Mouse (Mus musculus) embryonic facial prominence, embryonic 10.5 days (tissue): ENCODE measurements around the gene Lrrc42. TPM values are rescaled to one million over a fixed set of nuclear protein-coding genes. Genes with fewer than 3 reads are reported as not detected.

Source experiments
- DNase-seq: peaks from one replicate; pipeline ENCODE4 v3.0.0-alpha.2; 2017; ENCODE audit warnings: low spot score
- H3K27ac ChIP-seq: fragments of 300-500 bp; sonication (generic); replicated peaks from 2 replicates; pipeline ENCODE4 v1.5.1; 2016; ENCODE audit warnings: mild to moderate bottlenecking
- H3K27me3 ChIP-seq: fragments of 300-500 bp; sonication (generic); replicated peaks from 2 replicates; pipeline ENCODE4 v1.6.1; 2016; ENCODE audit warnings: low read depth, mild to moderate bottlenecking; ENCODE audit not compliant: poor library complexity, severe bottlenecking
- H3K36me3 ChIP-seq: fragments of 300-500 bp; sonication (generic); replicated peaks from 2 replicates; pipeline ENCODE4 v1.6.1; 2016; ENCODE audit warnings: mild to moderate bottlenecking, moderate library complexity
- H3K4me1 ChIP-seq: fragments of 300-500 bp; sonication (generic); 2 replicates; pipeline ENCODE4 v1.6.1; 2016
- H3K4me3 ChIP-seq: fragments of 300-500 bp; sonication (generic); 2 replicates; pipeline ENCODE4 v1.5.1; 2016; ENCODE audit warnings: mild to moderate bottlenecking, moderate library complexity
- H3K9me3 ChIP-seq: fragments of 300-500 bp; sonication (generic); 2 replicates; pipeline ENCODE4 v1.6.1; 2016; ENCODE audit warnings: mild to moderate bottlenecking
- WGBS: fragments of 180-500 bp; shearing (Covaris S2); methylation state at CpG from one replicate; pipeline ENCODE4 v1.1.7; 2016; 5-methylcytosine and 5-hydroxymethylcytosine counted together
- polyA plus RNA-seq: library from polyadenylated mRNA; unstranded; fragments of >200 nt; fragmentation: Nextera tagmentation; extraction: Ambion mirVana; gene quantifications from 2 replicates; pipeline ENCODE4 v1.2.1, GENCODE M21; 2016

Lrrc42 gene
- 80.0 and 83.3 TPM in 2 replicates for polyA plus RNA-seq

DNA sequence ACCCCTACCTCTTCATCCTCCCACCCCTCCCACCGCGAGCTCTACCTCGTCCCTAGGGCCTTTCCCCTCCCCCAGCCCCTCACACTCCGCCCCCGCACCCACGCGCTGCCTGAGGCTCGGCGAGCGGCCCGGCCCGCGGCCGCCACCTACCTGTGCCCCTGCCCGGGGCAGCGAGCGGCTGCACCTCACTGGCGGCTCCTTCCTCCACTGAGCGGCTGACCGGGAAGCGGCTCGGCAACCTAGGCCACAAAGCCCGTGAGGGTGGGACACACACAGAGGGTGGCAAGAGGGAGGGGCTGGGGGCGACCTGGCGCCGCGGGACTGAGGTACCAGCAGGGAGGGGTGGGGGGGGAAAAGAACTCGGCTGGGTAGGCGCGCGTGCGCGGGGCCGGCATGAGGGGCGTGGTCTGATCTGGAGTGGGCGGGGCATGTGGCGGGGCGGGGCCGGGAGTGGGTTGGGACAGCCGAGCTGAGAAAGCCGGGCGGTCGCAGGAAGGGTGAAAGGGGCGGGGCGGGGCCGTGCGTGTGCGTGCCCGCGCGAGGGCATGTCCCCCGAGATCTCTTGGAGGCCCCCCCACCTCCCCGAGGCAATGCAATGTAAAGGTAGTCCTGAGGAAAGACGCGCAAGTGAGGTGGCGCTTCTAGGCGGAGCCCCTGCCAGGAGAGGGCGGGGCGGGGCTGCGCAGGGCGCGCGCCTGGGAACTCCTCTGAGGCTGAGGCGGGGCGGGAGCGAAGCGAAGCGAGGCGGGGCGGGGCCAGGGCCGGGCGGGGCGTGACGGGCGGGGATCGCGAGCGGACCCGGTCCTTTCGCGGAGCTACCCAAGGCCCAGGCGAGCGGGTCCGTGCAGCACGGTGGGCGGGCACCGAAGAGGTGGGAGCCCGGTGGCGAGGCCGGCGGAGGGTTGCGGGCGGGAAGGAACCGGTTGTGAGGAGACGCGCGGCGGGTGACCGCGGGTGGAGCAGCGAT lies at the start of gene Lrrc42, which contains the start of gene Hspb11:
Gene Lrrc42 (minus strand): TSS at position 408 of the 967 bp plus-strand sequence.
Gene Hspb11 (plus strand): TSS at position 469 of the 967 bp plus-strand sequence.
- peak; percentile 99 for DNase-seq
- peak within 1 kb of the TSS; percentile 91 for H3K4me3 ChIP-seq
- no peaks in the 10 kb centered on the region for H3K27me3 ChIP-seq
- under 1% methylated on average over 101 of the region's 101 CpGs for WGBS
- peak within 1 kb of the TSS; percentile 96 for H3K27ac ChIP-seq
- H3K9me3 ChIP-seq, result no peaks in the 10 kb centered on the region
- peaks cover 32% of the 10 kb centered on the region for H3K4me1 ChIP-seq
- H3K36me3 ChIP-seq, result no peaks in the 10 kb centered on the region

DNA sequence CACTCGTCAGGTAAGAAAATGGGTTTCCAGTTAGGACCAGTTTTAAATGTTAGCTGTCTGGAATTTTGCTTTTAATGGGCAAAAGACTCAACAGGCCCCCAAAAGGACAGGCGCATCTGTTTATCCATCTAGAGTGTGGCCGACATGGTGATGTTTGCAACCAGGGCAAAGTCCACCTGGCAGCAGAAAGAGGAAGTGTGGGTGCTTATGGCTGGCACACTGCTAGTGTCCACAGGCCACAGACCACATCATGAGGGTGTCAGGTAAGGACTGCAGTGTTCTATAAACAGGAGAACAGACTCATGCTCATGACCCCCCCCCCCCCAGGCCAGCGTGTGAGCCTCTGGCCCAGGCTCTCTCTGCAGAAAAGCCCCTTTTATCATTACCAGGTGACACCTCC lies 49.5 kb upstream of the Lrrc42 start:
- no peaks in the 10 kb centered on the region for H3K9me3 ChIP-seq
- H3K27ac ChIP-seq, result no peak overlapping the region
- no peaks in the 10 kb centered on the region for H3K36me3 ChIP-seq
- H3K27me3 ChIP-seq, result no peaks in the 10 kb centered on the region
- H3K4me3 ChIP-seq, result no peak overlapping the region
- peaks cover 5% of the 10 kb centered on the region for H3K4me1 ChIP-seq
- no peak for DNase-seq
- WGBS, result 81% methylated on average over 4 of the region's 4 CpGs

DNA sequence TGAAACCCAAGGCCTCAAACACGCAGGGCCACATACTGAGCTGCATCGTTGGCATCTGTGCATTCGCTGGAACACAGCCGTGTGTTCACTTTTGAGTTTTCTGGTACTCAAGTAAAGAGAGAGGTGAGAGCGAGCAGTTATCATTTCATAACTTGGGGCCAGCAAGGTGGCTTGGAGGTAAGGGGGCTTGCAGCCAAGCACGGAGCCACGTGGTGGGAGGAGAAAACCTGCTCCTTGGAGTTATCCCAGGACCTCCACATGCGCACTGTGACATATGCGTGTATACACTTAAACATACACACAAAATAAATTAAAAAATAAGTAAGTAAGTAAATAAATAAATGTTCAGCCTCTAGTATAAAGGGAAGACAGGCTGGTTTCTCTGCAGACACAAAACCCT lies 48.9 kb upstream of the Lrrc42 start:
- 88% methylated on average over 9 of the region's 9 CpGs for WGBS
- no peak overlapping the region for H3K4me3 ChIP-seq
- no peaks in the 10 kb centered on the region for H3K9me3 ChIP-seq
- DNase-seq, result no peak
- peaks cover 5% of the 10 kb centered on the region for H3K4me1 ChIP-seq
- no peaks in the 10 kb centered on the region for H3K27me3 ChIP-seq
- H3K27ac ChIP-seq, result no peak overlapping the region
- no peaks in the 10 kb centered on the region for H3K36me3 ChIP-seq

DNA sequence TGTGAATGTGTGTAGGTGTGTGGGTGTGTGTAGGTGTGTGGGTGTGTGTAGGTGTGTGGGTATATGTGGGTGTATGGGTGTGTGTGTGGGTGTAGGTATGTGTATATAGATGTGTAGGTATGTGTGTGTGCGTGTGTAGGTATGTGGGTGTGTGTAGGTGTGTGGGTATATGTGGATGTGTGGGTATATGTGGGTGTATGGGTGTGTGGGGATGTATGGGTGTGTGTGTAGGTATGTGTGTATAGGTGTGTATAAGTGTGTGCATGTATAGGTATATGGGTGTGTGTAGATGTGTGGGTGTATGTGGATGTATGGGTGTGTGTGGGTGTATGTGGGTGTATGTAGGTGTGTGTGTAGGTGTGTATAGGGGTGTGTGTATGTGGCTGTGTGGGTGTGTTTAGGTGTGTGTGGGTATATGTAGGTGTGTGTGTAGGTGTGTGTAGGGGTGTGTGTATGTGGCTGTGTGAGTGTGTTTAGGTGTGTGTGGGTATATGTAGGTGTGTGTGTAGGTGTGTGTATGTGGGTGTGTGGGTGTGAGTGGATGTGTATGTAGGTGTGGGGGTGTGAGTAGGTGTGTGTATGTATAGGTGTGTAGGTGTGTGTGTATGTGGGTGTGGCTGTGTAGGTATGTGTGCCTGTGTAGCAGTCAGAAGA lies 47.7 kb upstream of the Lrrc42 start:
- H3K27me3 ChIP-seq, result no peaks in the 10 kb centered on the region
- H3K4me1 ChIP-seq, result no peaks in the 10 kb centered on the region; the same call in none of the 2 replicates
- WGBS, result 94% methylated on average over 1 of the region's 1 CpGs
- no peaks in the 10 kb centered on the region for H3K9me3 ChIP-seq
- H3K27ac ChIP-seq, result no peak overlapping the region
- H3K4me3 ChIP-seq, result no peak overlapping the region
- DNase-seq, result no peak
- no peaks in the 10 kb centered on the region for H3K36me3 ChIP-seq

DNA sequence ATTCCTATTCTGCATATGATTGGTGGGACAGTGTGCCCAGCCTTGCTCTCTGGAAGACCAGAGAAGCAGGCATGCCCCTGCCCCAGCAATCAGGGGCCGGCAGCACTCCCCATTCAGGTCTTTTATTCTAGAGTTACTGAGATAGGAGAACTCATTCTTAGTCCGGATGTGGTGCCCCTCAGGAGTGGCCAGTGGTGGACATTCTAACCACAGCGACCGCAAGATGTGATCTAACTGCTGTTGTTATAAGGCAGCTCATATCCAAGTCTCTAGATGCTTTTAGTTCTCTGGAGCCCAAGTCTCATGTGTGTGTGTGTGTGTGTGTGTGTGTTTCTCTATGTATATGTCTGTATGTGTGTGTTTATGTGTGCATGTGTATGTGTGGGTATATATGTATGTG lies 47.0 kb upstream of the Lrrc42 start:
- Histone ChIP-seq H3K4me1 (no peaks in the 10 kb centered on the region; the same call in none of the 2 replicates), H3K27me3 (no peaks in the 10 kb centered on the region), H3K27ac (no peak overlapping the region), H3K4me3 (no peak overlapping the region), H3K36me3 (no peaks in the 10 kb centered on the region), H3K9me3 (no peaks in the 10 kb centered on the region)
- DNase-seq, result no peak
- WGBS, result 80% methylated on average over 4 of the region's 4 CpGs

DNA sequence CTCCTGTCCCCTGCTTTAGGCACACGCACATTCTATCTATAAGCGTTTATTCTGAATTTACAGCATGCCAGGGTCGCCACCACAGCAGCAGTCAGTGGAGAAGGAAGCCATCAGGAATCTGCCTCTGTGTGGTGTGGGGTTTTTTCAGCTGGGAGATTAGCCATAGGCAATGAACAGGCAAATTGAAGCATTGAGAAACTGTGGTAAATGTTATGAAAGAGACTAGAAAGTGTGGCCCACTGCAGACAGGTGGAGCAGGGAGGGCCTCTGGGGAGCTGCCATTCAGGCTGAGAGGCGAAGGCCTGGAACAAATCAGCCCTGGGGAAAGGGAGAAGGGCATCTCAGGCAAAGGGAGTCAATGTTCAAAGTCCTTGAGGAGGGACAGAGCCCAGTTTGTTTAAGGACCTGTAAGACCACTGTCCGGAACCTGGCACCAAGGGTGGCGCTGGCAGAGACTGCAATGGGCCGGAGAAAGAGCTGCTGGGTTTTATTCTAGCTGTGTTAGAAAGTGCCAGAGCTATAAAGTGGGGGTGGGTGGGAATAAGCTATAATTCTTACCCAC lies 46.5 kb upstream of the Lrrc42 start:
- Histone ChIP-seq H3K4me3 (no peak overlapping the region), H3K4me1 (no peaks in the 10 kb centered on the region; the same call in none of the 2 replicates), H3K36me3 (no peaks in the 10 kb centered on the region), H3K27ac (no peak overlapping the region), H3K27me3 (no peaks in the 10 kb centered on the region), H3K9me3 (no peaks in the 10 kb centered on the region)
- DNase-seq, result no peak
- 84% methylated on average over 7 of the region's 7 CpGs for WGBS

DNA sequence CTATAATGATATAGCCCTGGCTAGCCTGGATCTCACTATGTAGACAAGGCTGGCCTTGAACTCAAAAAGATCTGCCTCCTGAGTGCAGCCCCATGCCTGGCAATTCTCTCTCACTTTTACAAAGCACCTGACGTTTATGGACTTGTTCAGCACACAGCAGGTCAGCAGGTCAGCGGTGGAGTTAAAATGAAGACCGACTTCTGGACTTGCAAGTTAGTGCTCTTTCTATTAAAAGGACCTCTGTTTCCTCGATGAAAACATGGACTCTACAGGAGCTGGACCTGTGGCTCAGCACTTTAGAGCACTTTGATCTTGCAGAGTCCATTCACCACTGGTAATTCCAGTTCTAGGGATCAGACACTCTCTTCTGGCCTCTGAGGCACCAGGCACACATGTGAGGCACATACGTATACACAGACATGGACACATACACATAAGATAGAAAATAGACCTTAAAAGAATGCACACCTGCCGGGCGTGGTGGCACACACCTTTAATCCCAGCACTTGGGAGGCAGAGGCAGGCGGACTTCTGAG lies 44.8 kb upstream of the Lrrc42 start:
- H3K27me3 ChIP-seq, result no peaks in the 10 kb centered on the region
- H3K36me3 ChIP-seq, result no peaks in the 10 kb centered on the region
- no peak for DNase-seq
- 82% methylated on average over 8 of the region's 8 CpGs for WGBS
- H3K4me3 ChIP-seq, result no peak overlapping the region
- no peaks in the 10 kb centered on the region; the same call in none of the 2 replicates for H3K4me1 ChIP-seq
- no peak overlapping the region for H3K27ac ChIP-seq
- no peaks in the 10 kb centered on the region for H3K9me3 ChIP-seq

DNA sequence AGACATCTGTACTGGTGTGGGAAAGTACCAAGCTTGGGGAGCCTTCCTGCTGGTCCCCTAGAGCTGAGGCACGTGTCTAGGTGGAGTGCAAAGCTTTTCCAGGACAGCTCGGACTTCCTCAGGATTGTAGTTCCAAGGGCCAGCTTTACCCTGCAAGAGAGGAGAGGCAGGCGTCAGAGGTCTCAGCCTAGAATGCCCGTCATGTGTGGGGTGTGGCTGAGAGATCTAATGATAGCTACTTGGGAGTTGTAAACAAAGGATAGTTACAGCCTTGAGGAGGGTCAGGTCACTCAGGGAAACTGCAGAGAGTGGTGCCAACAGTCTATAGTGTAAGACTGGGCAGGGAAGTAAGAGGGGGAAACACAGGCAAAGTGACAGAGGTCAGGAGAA lies 38.9 kb upstream of the Lrrc42 start:
- Histone ChIP-seq H3K27ac (no peak overlapping the region), H3K4me3 (no peak overlapping the region), H3K9me3 (no peaks in the 10 kb centered on the region), H3K4me1 (peaks cover 7% of the 10 kb centered on the region; the same call in 1 of the 2 replicates), H3K27me3 (no peaks in the 10 kb centered on the region), H3K36me3 (no peaks in the 10 kb centered on the region)
- DNase-seq, result no peak
- WGBS, result 69% methylated on average over 4 of the region's 4 CpGs

DNA sequence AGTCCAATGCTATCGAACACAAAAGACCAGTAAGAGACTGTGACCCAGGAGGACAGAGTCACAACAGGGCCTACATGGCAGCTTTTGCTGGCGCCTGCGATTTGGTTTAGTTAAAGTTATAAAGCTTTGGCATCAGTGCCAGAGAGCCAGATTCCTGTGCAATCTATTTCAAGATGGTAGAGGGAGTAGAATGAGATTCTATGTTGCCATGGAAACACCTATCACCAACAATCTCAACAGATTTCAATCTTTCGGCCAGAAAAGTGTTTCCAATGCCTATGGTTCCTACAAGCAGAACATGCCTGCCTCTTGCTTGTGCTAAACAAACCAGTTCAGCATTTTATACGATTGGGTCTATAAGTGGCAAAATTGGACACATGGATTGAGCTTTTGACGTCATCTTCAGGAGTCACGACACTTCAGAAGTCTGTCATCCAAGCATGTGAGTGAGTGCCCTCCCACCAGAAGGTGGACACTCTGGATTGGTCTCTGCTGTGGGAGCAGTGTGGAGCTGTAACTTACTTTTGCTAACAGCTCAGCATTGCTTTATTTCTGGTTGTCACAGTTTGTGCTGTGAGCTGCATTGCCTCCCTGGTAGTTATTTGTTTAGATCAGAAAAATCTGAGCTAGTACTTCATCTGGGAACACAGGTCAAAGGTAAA lies 38.4 kb upstream of the Lrrc42 start:
- no peaks in the 10 kb centered on the region for H3K9me3 ChIP-seq
- no peak for DNase-seq

DNA sequence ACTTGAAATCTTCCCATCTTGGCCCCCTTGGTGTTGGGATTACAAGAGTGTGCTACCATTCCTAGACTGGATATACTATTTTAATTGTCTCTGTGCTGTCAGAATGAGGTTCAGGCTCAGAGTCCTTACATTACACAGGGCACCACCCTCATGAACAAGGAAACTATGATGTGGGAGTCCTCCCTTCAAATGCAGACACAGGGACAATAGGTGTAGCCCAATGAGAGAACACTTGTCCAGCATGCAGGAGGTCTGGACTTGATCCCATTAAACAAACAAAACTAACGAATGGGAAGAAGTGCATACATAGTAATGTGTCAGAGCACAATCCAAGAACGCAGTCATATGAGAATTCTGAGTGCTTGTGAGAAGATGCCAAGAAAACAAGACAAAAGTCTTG lies 34.2 kb upstream of the Lrrc42 start:
- no peaks in the 10 kb centered on the region for H3K27me3 ChIP-seq
- no peak for DNase-seq
- H3K4me1 ChIP-seq, result peaks cover 7% of the 10 kb centered on the region; the same call in 1 of the 2 replicates
- 88% methylated on average over 2 of the region's 2 CpGs for WGBS
- H3K27ac ChIP-seq, result no peak overlapping the region
- H3K9me3 ChIP-seq, result no peaks in the 10 kb centered on the region
- H3K36me3 ChIP-seq, result no peaks in the 10 kb centered on the region
- no peak overlapping the region for H3K4me3 ChIP-seq

More for the DNA sequence above, 38.4 kb upstream of the Lrrc42 start:
- no peaks in the 10 kb centered on the region for H3K36me3 ChIP-seq
- H3K4me3 ChIP-seq, result no peak overlapping the region
- no peak overlapping the region for H3K27ac ChIP-seq
- 89% methylated on average over 7 of the region's 7 CpGs for WGBS
- peaks cover 7% of the 10 kb centered on the region; the same call in 1 of the 2 replicates for H3K4me1 ChIP-seq
- H3K27me3 ChIP-seq, result no peaks in the 10 kb centered on the region

DNA sequence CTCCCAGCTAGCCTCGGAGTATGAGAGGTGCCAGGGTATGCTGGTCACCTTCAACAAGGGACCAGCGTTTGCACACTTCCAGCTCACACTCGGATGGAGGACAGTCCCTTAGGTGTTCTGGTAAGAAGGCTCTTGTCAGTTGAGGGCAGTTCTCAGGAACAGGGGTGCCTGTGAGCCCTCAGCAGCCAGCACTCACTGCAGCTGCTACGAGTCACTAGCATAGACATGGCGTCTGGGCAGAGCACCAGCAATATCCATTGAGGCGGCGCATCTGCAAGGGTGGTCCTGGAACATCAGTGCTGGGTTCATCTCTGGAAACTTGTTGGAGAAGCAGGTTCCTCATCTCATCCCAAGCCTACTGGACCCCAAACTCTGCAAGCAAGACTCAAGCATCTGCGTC lies 33.1 kb upstream of the Lrrc42 start:
- no peak for DNase-seq
- Histone ChIP-seq H3K27me3 (no peaks in the 10 kb centered on the region), H3K36me3 (no peaks in the 10 kb centered on the region), H3K9me3 (no peaks in the 10 kb centered on the region), H3K4me3 (no peak overlapping the region), H3K4me1 (peaks cover 7% of the 10 kb centered on the region; the same call in 1 of the 2 replicates), H3K27ac (no peak overlapping the region)
- WGBS, result 95% methylated on average over 8 of the region's 8 CpGs
